Mouse (Mus musculus): ENCODE results near the gene Olfr503.
"Not testable (repeated sequence)": the region's sequence is repeated elsewhere in the genome, so short reads cannot be mapped to it uniquely, and the experiment has no call there.

Olfr503 gene

GRCm38 (mm10) chr7:108544227-108544626 is at the start of gene Olfr503:
Gene Olfr503, plus strand, starts transcription at chr7:108544527.
- not testable (repeated sequence) for DNase-seq (ENCODE audit: low spot score)

GRCm38 (mm10) chr7:108524965-108525364 is 19.4 kb upstream of the Olfr503 start, which contains the start of gene Olfr502:
Gene Olfr502, minus strand, starts transcription at chr7:108525065.
- no peak for DNase-seq (ENCODE audit: low spot score)

GRCm38 (mm10) chr7:108542416-108542815 is 1.9 kb upstream of the Olfr503 start:
- DNase-seq (ENCODE audit: low spot score), result no peak

GRCm38 (mm10) chr7:108565693-108566092 is 21.4 kb downstream of the Olfr503 start, which contains the start of gene Olfr504:
Gene Olfr504, minus strand, starts transcription at chr7:108565793.
- DNase-seq (ENCODE audit: low spot score), result no peak

- no peak for DNase-seq (ENCODE audit: low spot score)
Measured at GRCm38 (mm10) chr7:108589797-108590196, 45.5 kb downstream of the Olfr503 start.
